Mouse (Mus musculus): ENCODE measurements at regions not wholly inside any gene's neighbourhood (a gene's known extent, or its start where the extent isn't known, plus 50 kb on each side); places are given as distances from the start of the nearest gene placed in this dataset.
"Not testable (repeated sequence)": the region's sequence is repeated elsewhere in the genome, so short reads cannot be mapped to it uniquely, and the experiment has no call there.

GRCm38 (mm10) chr2:166476953-166477352 lies 236.7 kb downstream of the Prex1 start:
- DNase-seq (ENCODE audit: low read depth, low spot score): no peak

- DNase-seq (ENCODE audit: low read depth, low spot score): no peak
Measured at GRCm38 (mm10) chr2:166475624-166476023, 238.0 kb downstream of the Prex1 start.

GRCm38 (mm10) chr2:166474601-166475000 lies 239.0 kb downstream of the Prex1 start:
- no peak for DNase-seq (ENCODE audit: low read depth, low spot score)

GRCm38 (mm10) chr2:166471257-166471753 lies 242.3 kb downstream of the Prex1 start:
- DNase-seq (ENCODE audit: low read depth, low spot score): no peak

- DNase-seq (ENCODE audit: low read depth, low spot score): no peak
Measured at GRCm38 (mm10) chr2:166469046-166469593, 244.5 kb downstream of the Prex1 start.

- DNase-seq (ENCODE audit: low read depth, low spot score): no peak
Measured at GRCm38 (mm10) chr2:166467137-166467536, 246.5 kb downstream of the Prex1 start.

- DNase-seq (ENCODE audit: low read depth, low spot score): no peak
Measured at GRCm38 (mm10) chr2:166465531-166465930, 248.1 kb downstream of the Prex1 start.

- DNase-seq (ENCODE audit: low read depth, low spot score): peak; percentile 95
Measured at GRCm38 (mm10) chr2:166463539-166463938, 250.1 kb downstream of the Prex1 start.

GRCm38 (mm10) chr2:166461956-166462355 lies 251.7 kb downstream of the Prex1 start:
- peak; percentile 83 for DNase-seq (ENCODE audit: low read depth, low spot score)

GRCm38 (mm10) chr2:166461103-166461502 lies 252.5 kb downstream of the Prex1 start:
- DNase-seq (ENCODE audit: low read depth, low spot score): no peak

GRCm38 (mm10) chr2:166459955-166460354 lies 253.7 kb downstream of the Prex1 start:
- peak; percentile 71 for DNase-seq (ENCODE audit: low read depth, low spot score)

GRCm38 (mm10) chr2:166458953-166459352 lies 254.7 kb downstream of the Prex1 start:
- no peak for DNase-seq (ENCODE audit: low read depth, low spot score)

- no peak for DNase-seq (ENCODE audit: low read depth, low spot score)
Measured at GRCm38 (mm10) chr2:166457381-166458172, 256.1 kb downstream of the Prex1 start.

- DNase-seq (ENCODE audit: low read depth, low spot score): not testable (repeated sequence)
Measured at GRCm38 (mm10) chr2:166454160-166454888, 259.3 kb downstream of the Prex1 start.

GRCm38 (mm10) chr2:166450964-166451363 lies 262.7 kb downstream of the Prex1 start:
- no peak for DNase-seq (ENCODE audit: low read depth, low spot score)

- no peak for DNase-seq (ENCODE audit: low read depth, low spot score)
Measured at GRCm38 (mm10) chr2:166450380-166450779, 263.3 kb downstream of the Prex1 start.

GRCm38 (mm10) chr2:166448724-166449123 lies 264.9 kb downstream of the Prex1 start:
- no peak for DNase-seq (ENCODE audit: low read depth, low spot score)

- DNase-seq (ENCODE audit: low read depth, low spot score): peak; percentile 97
Measured at GRCm38 (mm10) chr2:166448161-166448560, 265.5 kb downstream of the Prex1 start.

GRCm38 (mm10) chr2:166446536-166446935 lies 267.1 kb downstream of the Prex1 start:
- peak; percentile 72 for DNase-seq (ENCODE audit: low read depth, low spot score)

GRCm38 (mm10) chr2:166445824-166446223 lies 267.8 kb downstream of the Prex1 start:
- DNase-seq (ENCODE audit: low read depth, low spot score): not testable (repeated sequence)

- DNase-seq (ENCODE audit: low read depth, low spot score): no peak
Measured at GRCm38 (mm10) chr2:166442997-166443396, 270.6 kb downstream of the Prex1 start.

Data from 3T3-L1 (cell line).